15 mouse cellular contexts compared by ENCODE assay signal in genomic region chr8:91342798-91343197, GRCm38 (mm10).
"Had no signal": no experiment of that assay in that cellular context is flagged by ENCODE, and none has a peak within 500 bp of the region (broad histone marks: within the 10 kb centered on the region; RNA-seq: fewer than 3 reads in every experiment).

No protein-coding gene starts in this region.

- H3K4me3 ChIP-seq: lung, embryonic 15.5 days; megakaryocyte, embryonic 14.5 days; midbrain, embryonic 13.5 days; midbrain, embryonic 15.5 days; neural tube, embryonic 12.5 days had no signal

- DNase-seq: lung, adult 2 months; lung, postnatal 14 days; lung, postnatal 36 days; right cerebral cortex, postnatal 14 days; thymus, adult 18-20 months; thymus, postnatal 14 days; thymus, postnatal 36 days had no signal

- H3K9me3 ChIP-seq: lung, embryonic 15.5 days; megakaryocyte, embryonic 14.5 days; midbrain, embryonic 13.5 days; midbrain, embryonic 15.5 days; neural tube, embryonic 12.5 days had no signal

- H3K4me1 ChIP-seq: neural tube, embryonic 12.5 days had no signal

- ATAC-seq: lung, postnatal 0 days; midbrain, embryonic 13.5 days; midbrain, embryonic 15.5 days had no signal

- H3K9ac ChIP-seq: lung, embryonic 15.5 days; midbrain, embryonic 13.5 days; midbrain, embryonic 15.5 days; neural tube, embryonic 12.5 days had no signal

- H3K27me3 ChIP-seq: lung, embryonic 15.5 days; megakaryocyte, embryonic 14.5 days; midbrain, embryonic 13.5 days; midbrain, embryonic 15.5 days; neural tube, embryonic 12.5 days had no signal

- H3K36me3 ChIP-seq: lung, embryonic 15.5 days; midbrain, embryonic 13.5 days; midbrain, embryonic 15.5 days; neural tube, embryonic 12.5 days had no signal

- H3K27ac ChIP-seq: lung, embryonic 15.5 days; macrophage; midbrain, embryonic 13.5 days; midbrain, embryonic 15.5 days; neural tube, embryonic 12.5 days had no signal

- H3K4me2 ChIP-seq: lung, embryonic 15.5 days; midbrain, embryonic 11.5 days; midbrain, embryonic 13.5 days; midbrain, embryonic 15.5 days; neural tube, embryonic 12.5 days had no signal
